Mouse (Mus musculus): ENCODE results near the gene Eefsec. TPM values are rescaled to one million over a fixed set of nuclear protein-coding genes. Genes with fewer than 3 reads are reported as not detected.

The Eefsec gene
- total RNA-seq (2015) = 16.5 and 17.0 TPM in 2 replicates
- total RNA-seq (2017) = 10.5 and 12.6 TPM in 2 replicates

GRCm38 (mm10) chr6:88446063-88447002 lies at the start of gene Eefsec:
Gene Eefsec (minus strand): TSS chr6:88446539.
- ATAC-seq (replicated peaks; ENCODE audit: poor library complexity) = peak; percentile 97

- ATAC-seq (replicated peaks; ENCODE audit: poor library complexity) = no peak
These were observed 47.4 kb upstream of the Eefsec start for GRCm38 (mm10) chr6:88493712-88494111.

DNA sequence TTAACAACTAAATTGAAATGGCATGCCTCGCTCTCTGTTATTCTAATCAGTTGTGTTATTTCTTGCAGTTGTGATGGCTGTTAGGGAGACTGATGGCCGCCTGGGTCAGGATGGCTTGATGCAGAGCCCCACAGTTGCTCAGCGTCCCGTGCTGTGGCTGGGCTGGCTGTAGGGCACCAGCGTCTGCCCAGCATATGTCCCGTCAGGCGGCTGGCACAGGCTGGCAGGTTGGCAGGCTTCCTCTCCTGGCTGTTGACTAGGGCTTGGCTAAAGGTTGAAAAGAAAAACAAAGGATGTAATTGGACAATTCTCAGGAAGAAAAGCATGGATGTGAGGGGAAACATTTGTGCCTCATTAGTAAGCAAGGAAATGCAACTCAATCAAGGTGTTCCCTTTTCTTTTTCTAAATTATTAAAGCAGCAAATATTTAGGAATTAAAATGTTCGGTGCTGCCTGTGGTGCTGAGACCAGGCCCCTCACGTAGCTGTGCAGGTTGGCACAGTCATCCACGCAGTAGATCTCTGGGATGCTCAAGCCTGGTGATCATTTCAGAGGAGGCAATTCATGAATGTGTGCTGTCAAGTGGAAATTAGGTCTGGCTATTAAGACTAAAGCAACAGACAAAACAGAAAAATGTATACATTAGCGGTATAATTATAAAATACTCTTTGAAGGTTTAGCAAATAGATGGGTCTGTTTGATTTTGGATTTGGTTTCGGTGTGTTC lies 44.5 kb upstream of the Eefsec start:
- ATAC-seq (replicated peaks; ENCODE audit: poor library complexity) = no peak

DNA sequence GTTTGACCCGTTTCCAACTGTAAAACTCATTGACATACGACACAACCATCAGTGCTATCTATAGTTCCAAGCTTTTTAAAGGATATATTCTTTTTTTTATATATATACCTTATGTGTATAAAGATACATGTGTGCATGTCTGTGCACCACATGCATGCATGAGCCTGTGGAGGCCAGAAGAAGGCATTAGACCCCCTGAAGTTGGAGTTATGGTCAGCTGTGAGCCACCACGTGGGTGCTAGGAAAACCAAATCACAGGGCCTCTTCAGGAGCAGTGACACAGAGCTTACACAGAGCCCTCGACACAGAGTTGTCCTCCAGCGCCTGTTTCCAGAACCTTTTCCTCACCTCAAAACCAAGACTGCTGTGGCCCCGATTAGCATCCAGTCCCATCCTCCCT lies 43.5 kb upstream of the Eefsec start:
- no peak for ATAC-seq (replicated peaks; ENCODE audit: poor library complexity)

DNA sequence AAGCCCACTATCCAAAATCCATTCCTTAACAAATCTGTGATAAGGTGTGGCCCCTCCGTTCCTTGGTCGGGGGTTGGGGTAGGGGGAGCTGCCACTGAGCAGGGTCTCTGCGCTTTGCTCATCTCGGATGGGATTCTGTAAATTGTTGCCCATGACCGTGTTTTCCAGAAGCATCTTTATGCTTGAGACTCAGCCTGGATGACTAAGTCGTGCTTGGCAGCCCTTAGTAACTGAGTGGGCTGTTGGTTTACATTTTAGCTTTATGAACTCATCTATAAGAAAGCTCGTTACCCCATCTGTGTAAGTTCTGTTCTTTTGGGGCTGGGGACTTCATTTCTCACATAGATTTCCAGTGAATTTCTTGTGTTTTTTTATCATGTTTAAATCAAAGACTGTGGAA lies 42.7 kb upstream of the Eefsec start:
- ATAC-seq (replicated peaks; ENCODE audit: poor library complexity) = no peak

GRCm38 (mm10) chr6:88486893-88487292 lies 40.6 kb upstream of the Eefsec start:
- peak; percentile 82 for ATAC-seq (replicated peaks; ENCODE audit: poor library complexity)

DNA sequence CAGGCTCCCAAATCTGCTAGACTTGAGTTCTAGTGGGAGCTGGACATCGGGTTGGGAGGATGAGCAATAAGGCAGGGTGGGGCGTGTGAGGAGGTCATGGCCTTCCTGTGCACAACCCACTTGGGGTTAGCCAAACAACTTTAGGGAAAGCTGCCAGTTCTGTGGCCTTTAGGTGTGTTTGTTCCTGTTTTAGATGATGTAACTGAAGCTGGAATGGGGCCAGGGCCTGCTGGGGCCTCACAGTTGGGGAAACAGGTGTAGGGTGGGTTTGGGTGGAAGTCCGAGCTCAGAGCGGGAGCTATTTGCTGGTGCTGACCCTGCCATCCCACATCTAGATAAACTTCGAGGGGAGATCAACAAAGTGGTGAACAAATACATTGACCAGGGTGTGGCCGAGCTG lies 39.0 kb upstream of the Eefsec start:
- ATAC-seq (replicated peaks; ENCODE audit: poor library complexity) = no peak

DNA sequence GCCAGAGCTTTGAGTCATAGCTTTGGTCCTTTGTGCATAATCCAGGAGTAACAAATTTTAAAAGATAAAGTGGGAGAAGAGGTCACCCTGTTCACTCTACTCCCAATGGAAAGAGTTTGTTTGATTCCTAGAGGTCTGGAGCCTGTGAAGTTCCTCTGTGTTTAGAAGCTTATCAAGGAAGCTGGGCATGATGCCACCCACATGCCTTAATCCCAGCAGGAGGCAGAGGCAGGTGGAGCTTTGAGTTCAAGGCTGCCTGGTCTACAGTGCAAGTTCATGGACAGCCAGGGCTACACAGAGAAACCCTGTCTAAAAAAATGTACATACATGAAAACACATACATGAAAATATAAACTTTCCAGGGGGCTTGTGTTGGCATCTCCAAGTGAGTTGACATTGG lies 37.6 kb upstream of the Eefsec start:
- no peak for ATAC-seq (replicated peaks; ENCODE audit: poor library complexity)

DNA sequence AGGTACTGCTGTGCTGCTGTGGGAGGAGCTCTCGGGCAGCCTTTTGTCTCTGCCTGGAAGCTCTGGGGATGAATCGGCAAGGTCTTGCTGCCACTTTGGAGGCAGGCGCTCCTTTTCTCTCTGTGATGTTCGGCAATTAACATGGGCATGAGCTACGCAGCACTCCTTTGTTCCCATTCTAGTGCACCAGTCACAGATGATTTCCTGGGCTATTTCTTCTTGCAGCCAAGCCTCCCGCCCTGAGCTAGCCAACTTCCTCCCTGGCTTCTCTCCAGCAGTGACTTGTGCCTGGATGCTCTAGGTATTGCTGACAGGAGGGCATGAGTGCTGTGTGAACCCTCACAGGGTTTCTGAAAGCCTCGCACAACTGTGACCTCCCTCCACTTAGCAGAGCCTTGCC lies 36.8 kb upstream of the Eefsec start:
- no peak for ATAC-seq (replicated peaks; ENCODE audit: poor library complexity)

DNA sequence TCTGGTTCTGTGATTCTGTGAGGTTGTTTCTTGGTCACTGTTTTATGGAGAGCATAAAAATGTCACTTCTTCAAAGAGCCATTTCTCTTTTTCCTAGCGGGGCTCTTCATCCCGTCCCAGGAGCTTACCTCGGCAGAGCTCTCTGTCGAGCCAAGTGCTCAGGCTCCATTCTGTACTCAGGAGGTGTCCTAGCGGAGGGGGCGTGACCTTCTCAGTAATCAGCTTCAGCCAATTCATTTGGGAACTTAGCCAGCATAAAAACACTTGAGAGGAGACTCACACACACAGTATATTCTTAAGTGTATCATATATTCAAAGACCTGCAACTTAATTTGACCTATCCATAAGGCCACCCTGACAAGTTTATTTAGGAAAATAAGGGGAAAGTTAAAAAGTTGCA lies 34.1 kb upstream of the Eefsec start:
- ATAC-seq (replicated peaks; ENCODE audit: poor library complexity) = no peak

- ATAC-seq (replicated peaks; ENCODE audit: poor library complexity) = no peak
These were observed 23.5 kb upstream of the Eefsec start for GRCm38 (mm10) chr6:88469878-88470277.

GRCm38 (mm10) chr6:88465181-88465920 lies 19.0 kb upstream of the Eefsec start, which contains the start of gene Ruvbl1:
Gene Ruvbl1 (plus strand): TSS chr6:88465409.
- ATAC-seq (replicated peaks; ENCODE audit: poor library complexity) = peak; percentile 99

DNA sequence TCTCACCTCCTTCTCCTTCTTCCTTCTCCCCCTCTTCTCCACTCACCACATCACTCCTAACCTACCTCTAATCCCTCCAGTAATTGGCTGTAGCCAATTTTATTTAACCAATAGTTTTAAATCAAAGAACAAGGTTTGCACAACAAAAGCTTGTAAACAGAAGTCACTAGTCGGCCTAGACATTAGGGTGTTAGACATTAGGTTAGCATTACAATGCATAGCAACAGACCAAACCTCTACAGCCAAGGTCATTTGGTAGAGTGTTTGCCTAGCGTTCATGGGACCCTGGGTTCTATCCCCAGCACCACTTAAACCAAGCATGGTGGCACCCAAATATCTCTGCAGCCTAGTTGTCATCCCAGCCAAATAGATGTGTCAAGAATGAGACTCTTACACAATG lies 8.2 kb upstream of the Eefsec start:
- ATAC-seq (replicated peaks; ENCODE audit: poor library complexity) = no peak

- ATAC-seq (replicated peaks; ENCODE audit: poor library complexity) = no peak
These were observed 1.1 kb upstream of the Eefsec start for GRCm38 (mm10) chr6:88447454-88447853.

GRCm38 (mm10) chr6:88445661-88446060 lies 678 bp downstream of the Eefsec start:
- 0 out of 2 replicates have a peak, but pooled peaks have one; percentile 24 for ATAC-seq (replicated peaks; ENCODE audit: poor library complexity)

GRCm38 (mm10) chr6:88444076-88444750 lies 2.1 kb downstream of the Eefsec start:
- no peak for ATAC-seq (replicated peaks; ENCODE audit: poor library complexity)

GRCm38 (mm10) chr6:88443446-88443845 lies 2.9 kb downstream of the Eefsec start:
- peak; percentile 17 for ATAC-seq (replicated peaks; ENCODE audit: poor library complexity)

GRCm38 (mm10) chr6:88442551-88442950 lies 3.8 kb downstream of the Eefsec start:
- ATAC-seq (replicated peaks; ENCODE audit: poor library complexity) = no peak

GRCm38 (mm10) chr6:88439056-88439455 lies 7.3 kb downstream of the Eefsec start:
- ATAC-seq (replicated peaks; ENCODE audit: poor library complexity) = no peak

- ATAC-seq (replicated peaks; ENCODE audit: poor library complexity) = peak; percentile 53
These were observed 10.7 kb downstream of the Eefsec start for GRCm38 (mm10) chr6:88435609-88436008.

DNA sequence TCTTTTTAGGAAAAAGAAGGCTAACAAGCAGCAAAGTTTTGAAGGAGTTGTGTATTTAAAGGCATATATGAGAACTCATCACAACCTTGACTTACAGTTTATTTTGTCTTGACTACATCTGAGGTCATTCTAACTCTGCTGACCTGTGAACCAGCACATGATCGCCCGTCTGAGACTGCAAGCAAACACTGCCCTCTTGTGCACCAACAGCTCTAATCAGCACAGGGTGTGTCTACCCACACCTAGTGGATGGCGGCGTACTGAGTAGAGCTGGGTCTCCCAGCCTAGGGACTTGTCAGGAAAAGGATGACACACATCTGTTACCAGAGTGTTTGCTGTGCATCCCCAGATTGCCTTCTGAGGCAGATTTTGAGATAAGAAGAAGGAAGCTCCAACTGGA lies 15.1 kb downstream of the Eefsec start:
- ATAC-seq (replicated peaks; ENCODE audit: poor library complexity) = peak; percentile 91
